Mouse (Mus musculus) testis, adult 2 months (tissue): ENCODE measurements at regions not wholly inside any gene's neighbourhood (a gene's known extent, or its start where the extent isn't known, plus 50 kb on each side); places are given as distances from the start of the nearest gene placed in this dataset.
A peak's percentile ranks its signal among the peaks of the same experiment; 100 is the strongest.

Source experiments
- H3K27ac ChIP-seq: fragments of 200-500 bp; 2 replicates; pipeline ENCODE4 v1.5.1; 2012; ENCODE audit warnings: low read depth, low read length; ENCODE audit not compliant: control insufficient read depth, insufficient read depth
- H3K27me3 ChIP-seq: fragments of 200-500 bp; 2 replicates; pipeline ENCODE4 v1.6.1; 2012; ENCODE audit warnings: mild to moderate bottlenecking, low read length, moderate library complexity; ENCODE audit not compliant: control insufficient read depth, insufficient read depth
- H3K36me3 ChIP-seq: fragments of 200-500 bp; 2 replicates; pipeline ENCODE4 v1.6.1; 2012; ENCODE audit warnings: mild to moderate bottlenecking, low read length; ENCODE audit not compliant: control insufficient read depth, insufficient read depth
- H3K4me1 ChIP-seq: fragments of 200-500 bp; 2 replicates; pipeline ENCODE4 v1.6.1; 2012; ENCODE audit warnings: low read length; ENCODE audit not compliant: control insufficient read depth, insufficient read depth
- H3K4me3 ChIP-seq: fragments of 200-500 bp; 2 replicates; pipeline ENCODE4 v1.5.1; 2012; ENCODE audit warnings: low read depth, mild to moderate bottlenecking, low read length, moderate library complexity, mixed read lengths; ENCODE audit not compliant: control insufficient read depth
- CTCF ChIP-seq: fragments of 200-500 bp; IDR thresholded peaks from 2 replicates; pipeline ENCODE4 v1.5.1; 2012; ENCODE audit warnings: low read depth, mild to moderate bottlenecking, inconsistent platforms, low read length, moderate library complexity; ENCODE audit not compliant: control insufficient read depth, insufficient read depth, insufficient replicate concordance
- POLR2A ChIP-seq: fragments of 200-500 bp; IDR thresholded peaks from 2 replicates; pipeline ENCODE4 v1.6.1; 2012; ENCODE audit warnings: low read depth, mild to moderate bottlenecking, inconsistent platforms, low read length, moderate library complexity; ENCODE audit not compliant: control insufficient read depth

DNA sequence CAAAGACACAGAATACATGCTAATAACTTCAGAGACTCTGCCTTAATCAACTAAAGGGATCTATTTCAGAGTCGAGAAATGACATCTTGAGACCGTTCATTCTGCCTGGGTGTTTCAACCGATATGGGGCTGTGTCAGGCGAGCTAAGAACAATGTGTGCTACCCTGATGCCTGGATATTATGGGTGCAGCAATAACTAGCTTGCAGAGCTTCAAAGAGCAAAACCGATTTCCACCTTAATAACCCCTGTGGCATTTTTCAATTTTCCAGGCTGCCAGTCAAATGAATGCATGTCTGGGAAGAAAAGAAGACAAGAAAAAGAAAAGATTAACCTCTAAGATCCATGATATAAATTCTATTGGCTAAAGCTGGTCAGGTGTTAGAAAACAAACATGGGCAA, 804.0 kb downstream of the Diaph3 start:
- no peak overlapping the region for H3K27ac ChIP-seq
- H3K27me3 ChIP-seq, result no peaks in the 10 kb centered on the region
- H3K4me1 ChIP-seq, result no peaks in the 10 kb centered on the region
- TF ChIP-seq CTCF, result no peak
- no peak for TF ChIP-seq POLR2A
- H3K36me3 ChIP-seq, result no peaks in the 10 kb centered on the region
- H3K4me3 ChIP-seq, result no peak overlapping the region

DNA sequence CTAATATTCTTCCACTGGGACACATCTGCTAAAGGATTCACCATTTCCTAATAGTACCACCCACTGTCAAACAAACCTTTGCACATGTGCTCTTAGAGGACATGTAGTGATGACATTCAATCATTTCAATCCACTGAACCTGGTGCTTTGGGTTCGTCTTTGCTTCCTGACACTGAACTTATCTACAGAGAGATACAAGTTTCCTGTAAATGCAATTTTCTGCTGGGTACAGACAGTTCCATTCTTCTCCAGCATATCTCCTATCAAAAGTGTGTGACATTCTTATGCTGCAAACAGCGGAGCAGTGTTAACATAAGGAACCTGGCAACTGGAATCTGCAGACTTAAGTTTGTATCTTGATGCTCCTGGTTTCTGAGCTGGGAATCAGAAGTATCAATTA, 805.8 kb downstream of the Diaph3 start:
- no peaks in the 10 kb centered on the region for H3K4me1 ChIP-seq
- no peaks in the 10 kb centered on the region for H3K27me3 ChIP-seq
- H3K4me3 ChIP-seq, result no peak overlapping the region
- TF ChIP-seq POLR2A (no peak), CTCF (no peak)
- H3K27ac ChIP-seq, result no peak overlapping the region
- H3K36me3 ChIP-seq, result no peaks in the 10 kb centered on the region

DNA sequence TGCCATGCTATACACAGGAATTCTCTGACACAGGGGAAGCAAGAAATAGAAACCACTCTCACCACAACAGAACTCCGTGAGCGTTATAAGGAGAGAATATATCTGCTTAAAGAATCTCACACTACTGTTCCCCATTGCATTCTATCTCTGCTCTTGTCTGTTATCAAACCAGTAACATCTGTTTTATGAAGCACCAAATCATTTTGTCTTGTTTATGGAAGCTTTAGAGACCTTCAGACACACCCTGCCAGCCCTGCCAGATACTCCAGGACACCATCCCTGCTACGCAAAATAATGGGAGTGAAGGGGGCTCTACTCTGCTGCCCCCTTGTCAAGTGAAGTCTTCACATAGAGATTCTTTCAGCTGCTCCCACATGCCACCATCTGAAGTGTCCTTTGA, 811.9 kb downstream of the Diaph3 start:
- Histone ChIP-seq H3K36me3 (no peaks in the 10 kb centered on the region), H3K4me1 (no peaks in the 10 kb centered on the region), H3K27ac (no peak overlapping the region), H3K4me3 (no peak overlapping the region), H3K27me3 (no peaks in the 10 kb centered on the region)
- TF ChIP-seq CTCF (no peak), POLR2A (no peak)

DNA sequence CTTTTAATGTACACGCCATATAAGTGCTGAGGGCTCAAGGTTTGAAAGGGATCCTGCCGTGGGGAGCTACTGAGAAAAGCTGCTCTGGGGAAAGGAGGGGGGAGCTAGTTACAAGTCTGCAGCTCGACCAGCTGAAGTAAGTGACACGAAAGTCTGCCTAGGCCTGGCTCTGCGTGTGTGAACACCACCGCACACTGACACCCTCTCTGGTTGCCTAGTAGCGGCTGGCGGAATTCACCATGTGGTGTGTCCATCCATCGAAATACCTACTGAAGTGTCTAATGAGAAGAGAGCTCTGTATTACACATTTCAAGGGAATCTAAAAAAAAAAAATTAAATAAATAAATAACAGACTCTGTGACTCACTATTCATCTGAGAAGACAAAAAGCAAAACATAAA, 813.4 kb downstream of the Diaph3 start:
- TF ChIP-seq POLR2A, result no peak
- no peak for TF ChIP-seq CTCF
- no peak overlapping the region for H3K27ac ChIP-seq
- H3K4me3 ChIP-seq, result no peak overlapping the region
- no peaks in the 10 kb centered on the region for H3K27me3 ChIP-seq
- H3K4me1 ChIP-seq, result no peaks in the 10 kb centered on the region
- H3K36me3 ChIP-seq, result no peaks in the 10 kb centered on the region

DNA sequence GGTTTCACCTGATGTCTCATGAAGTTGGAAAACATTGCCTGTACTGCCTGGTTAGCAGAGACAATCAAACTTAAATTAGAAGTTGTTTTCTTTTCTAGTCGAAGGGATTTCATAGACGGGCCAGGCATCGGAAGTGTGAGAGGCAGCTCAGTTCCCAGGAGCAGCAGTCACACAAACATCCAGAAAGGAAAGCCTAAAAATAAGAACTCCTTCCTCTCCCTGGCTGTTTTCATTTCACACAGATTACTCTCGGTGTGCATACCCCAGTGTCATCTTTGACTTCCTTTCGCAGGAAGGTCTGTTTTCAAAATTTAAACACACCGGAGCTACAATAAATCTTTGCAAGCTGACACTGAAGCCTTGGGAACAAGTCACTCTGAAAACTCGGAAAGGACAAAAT, 818.7 kb downstream of the Diaph3 start:
- Histone ChIP-seq H3K27me3 (no peaks in the 10 kb centered on the region), H3K4me3 (no peak overlapping the region), H3K36me3 (no peaks in the 10 kb centered on the region), H3K4me1 (no peaks in the 10 kb centered on the region), H3K27ac (no peak overlapping the region)
- TF ChIP-seq POLR2A (no peak), CTCF (no peak)

DNA sequence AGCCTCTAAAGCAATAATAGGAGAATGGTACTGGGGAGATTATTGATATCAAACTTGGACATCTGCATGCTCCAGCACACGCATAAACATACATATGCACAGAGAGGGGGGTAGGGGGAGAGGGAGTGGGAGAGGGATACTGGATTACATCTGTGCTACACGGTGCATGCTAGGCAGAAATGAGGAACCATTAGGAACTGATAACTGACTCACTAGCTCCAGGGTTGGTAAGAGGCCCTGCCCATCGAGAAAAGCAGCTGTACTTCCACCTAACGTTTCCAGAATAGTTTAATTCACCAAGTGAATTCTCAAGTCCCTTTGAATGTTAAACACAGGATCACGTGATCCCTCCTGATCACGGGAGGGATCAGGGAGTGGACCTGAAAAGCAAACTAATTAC, 825.1 kb downstream of the Diaph3 start:
- Histone ChIP-seq H3K4me1 (no peaks in the 10 kb centered on the region), H3K27ac (no peak overlapping the region), H3K36me3 (no peaks in the 10 kb centered on the region), H3K4me3 (no peak overlapping the region), H3K27me3 (no peaks in the 10 kb centered on the region)
- no peak for TF ChIP-seq POLR2A
- TF ChIP-seq CTCF, result no peak

DNA sequence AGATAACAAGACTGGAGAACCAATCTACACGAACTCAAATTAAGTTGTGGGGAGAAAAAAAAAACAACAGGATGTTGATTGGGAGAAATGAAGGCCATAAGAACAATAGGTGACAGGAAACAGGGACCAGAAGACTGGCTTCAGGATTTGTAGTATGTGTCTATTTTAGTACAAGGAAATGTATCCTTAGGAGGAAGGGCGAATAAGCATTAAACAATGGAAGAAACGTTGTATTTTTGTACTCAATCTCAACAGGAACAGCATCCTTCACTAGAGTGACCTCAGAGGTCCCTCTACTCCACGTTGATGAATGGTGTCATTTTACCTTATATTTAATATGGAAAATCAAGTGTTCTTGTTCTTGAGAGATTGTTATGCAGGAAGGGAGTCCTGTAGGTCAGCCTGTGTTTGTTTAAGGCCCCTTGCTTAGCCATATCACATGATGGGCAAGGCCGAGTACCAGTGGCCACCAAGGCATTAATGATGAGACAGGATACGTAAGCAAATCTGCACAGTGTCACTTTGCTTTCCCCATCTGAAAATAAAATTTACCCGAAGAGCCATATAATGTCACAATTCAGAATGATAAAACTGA, 832.0 kb downstream of the Diaph3 start:
- TF ChIP-seq CTCF (no peak), POLR2A (no peak)
- no peaks in the 10 kb centered on the region for H3K27me3 ChIP-seq
- H3K36me3 ChIP-seq, result no peaks in the 10 kb centered on the region
- H3K4me3 ChIP-seq, result no peak overlapping the region
- no peak overlapping the region for H3K27ac ChIP-seq
- no peaks in the 10 kb centered on the region for H3K4me1 ChIP-seq

DNA sequence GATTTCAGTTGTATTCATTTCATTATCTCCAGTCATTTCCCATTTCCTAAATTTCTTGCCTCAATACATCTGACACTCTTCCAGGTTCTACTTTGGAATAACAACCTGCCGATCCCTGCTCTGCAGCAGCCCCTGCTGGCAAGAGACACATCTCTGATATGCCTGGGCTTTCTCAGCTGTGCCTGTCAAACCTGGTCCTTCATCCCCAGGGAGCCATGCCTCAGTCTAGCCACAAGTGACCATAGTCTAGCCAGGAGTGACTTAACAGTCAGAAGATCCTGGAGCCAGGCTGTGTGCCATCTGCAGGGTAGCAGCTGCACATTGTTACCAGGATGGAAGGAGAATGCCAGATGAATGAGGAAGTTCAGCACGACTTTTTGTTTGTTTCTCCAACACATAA, 833.2 kb downstream of the Diaph3 start:
- Histone ChIP-seq H3K36me3 (no peaks in the 10 kb centered on the region), H3K27ac (no peak overlapping the region), H3K4me1 (no peaks in the 10 kb centered on the region), H3K27me3 (no peaks in the 10 kb centered on the region), H3K4me3 (no peak overlapping the region)
- peak; percentile 17; the same call in 1 of the 2 replicates for TF ChIP-seq CTCF
- no peak for TF ChIP-seq POLR2A
